Mouse (Mus musculus) CH12.LX (cell line): ENCODE measurements around the gene Nup210l.

ENCODE experiments used
- CTCF ChIP-seq, 2 experiments: IDR thresholded peaks in 1 of 2; conservative IDR thresholded peaks in 1 of 2; 2 replicates each; pipeline ENCODE4 v1.5.1; 2011 to 2012; ENCODE audit warnings: low read depth in 2 of 2, low read length in 2 of 2, improper control_type of control experiment in 1 of 2, inconsistent platforms in 1 of 2, mild to moderate bottlenecking in 1 of 2, moderate library complexity in 1 of 2
- HCFC1 ChIP-seq: IDR thresholded peaks from 2 replicates; pipeline ENCODE4 v1.6.1; 2012; ENCODE audit warnings: low read depth, mild to moderate bottlenecking, inconsistent platforms, low read length, improper control_type of control experiment
- POLR2A ChIP-seq: IDR thresholded peaks from 2 replicates; pipeline ENCODE4 v1.6.1; 2011; ENCODE audit warnings: low read depth, mild to moderate bottlenecking, improper control_type of control experiment, low read length

DNA sequence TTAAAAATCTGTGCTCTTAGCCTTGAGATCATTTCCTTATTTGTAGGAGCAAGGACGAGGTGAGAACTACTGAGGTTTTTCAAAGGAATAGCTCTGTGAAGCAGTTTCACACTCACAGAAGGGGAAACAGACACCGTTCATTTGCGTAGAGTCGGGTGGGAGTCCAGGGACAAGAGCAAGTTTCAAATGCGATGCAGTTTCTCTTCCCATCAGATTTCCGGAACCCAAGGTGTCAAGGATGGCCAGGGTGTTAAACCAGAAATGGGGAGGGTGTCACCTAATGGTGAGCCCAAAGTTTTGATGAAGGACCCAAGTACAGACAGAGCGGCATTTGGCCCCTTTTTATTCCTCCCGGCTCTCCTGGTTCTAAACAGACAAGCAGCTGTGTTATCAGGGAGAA lies 127.1 kb downstream of the Nup210l start:
- TF ChIP-seq POLR2A: no peak
- no peak for TF ChIP-seq HCFC1
- no peak for TF ChIP-seq CTCF (conservative IDR thresholded peaks at IDR 0.05 in 1 of 2, IDR thresholded peaks at IDR 0.05 in 1 of 2; ENCODE audit: low read depth in 2 of 2, low read length in 2 of 2)
